Mouse (Mus musculus) hindbrain, embryonic 16.5 days (tissue): Measurements from ENCODE around the gene Polr3g. TPM values are rescaled to one million over a fixed set of nuclear protein-coding genes. Genes with fewer than 3 reads are reported as not detected.
"Not testable (repeated sequence)": the region's sequence is repeated elsewhere in the genome, so short reads cannot be mapped to it uniquely, and the experiment has no call there.

Source experiments
- ATAC-seq: fragments of 200-750 bp; cut with Nextera tagmentation; 2 replicates; pipeline ENCODE4 v1.8.0; 2017; ENCODE audit warnings: moderate TSS enrichment, moderate library complexity
- H3K27ac ChIP-seq: fragments of 300-500 bp; sonication (generic); 2 replicates; pipeline ENCODE4 v1.5.1; 2014; ENCODE audit warnings: low read depth, mild to moderate bottlenecking, control low read depth, low read length, moderate library complexity
- H3K27me3 ChIP-seq: fragments of 300-500 bp; sonication (generic); replicated peaks from 2 replicates; pipeline ENCODE4 v1.6.1; 2014; ENCODE audit warnings: low read length; ENCODE audit not compliant: control insufficient read depth, insufficient read depth
- H3K36me3 ChIP-seq: fragments of 300-500 bp; sonication (generic); 2 replicates; pipeline ENCODE4 v1.6.1; 2014; ENCODE audit warnings: mild to moderate bottlenecking, low read length, moderate library complexity, mixed read lengths; ENCODE audit not compliant: control insufficient read depth, insufficient read depth
- H3K4me1 ChIP-seq: fragments of 300-500 bp; sonication (generic); 2 replicates; pipeline ENCODE4 v1.6.1; 2014; ENCODE audit warnings: low read depth, low read length; ENCODE audit not compliant: control insufficient read depth, insufficient read depth
- H3K4me2 ChIP-seq: fragments of 300-500 bp; sonication (generic); 2 replicates; pipeline ENCODE4 v1.6.1; 2014; ENCODE audit warnings: mild to moderate bottlenecking, low read length, control low read depth, moderate library complexity
- H3K4me3 ChIP-seq: fragments of 300-500 bp; sonication (generic); 2 replicates; pipeline ENCODE4 v1.5.1; 2014; ENCODE audit warnings: mild to moderate bottlenecking, low read length, control low read depth, moderate library complexity
- H3K9ac ChIP-seq: fragments of 300-500 bp; sonication (generic); 2 replicates; pipeline ENCODE4 v1.6.1; 2014; ENCODE audit warnings: low read depth, mild to moderate bottlenecking, control low read depth, low read length, moderate library complexity
- H3K9me3 ChIP-seq: fragments of 300-500 bp; sonication (generic); 2 replicates; pipeline ENCODE4 v1.6.1; 2014; ENCODE audit warnings: mild to moderate bottlenecking, low read length, moderate library complexity; ENCODE audit not compliant: control insufficient read depth
- WGBS: fragments of 180-500 bp; shearing (Covaris S2); extraction: QIAGEN DNeasy Blood & Tissue Kit; methylation state at CpG from one replicate; pipeline ENCODE4 v1.1.7; 2014; 5-methylcytosine and 5-hydroxymethylcytosine counted together
- polyA plus RNA-seq: library from polyadenylated mRNA; unstranded; fragments of >200 nt; fragmentation: Nextera tagmentation; extraction: Ambion mirVana; gene quantifications from 2 replicates; pipeline ENCODE4 v1.2.1, GENCODE M21; 2015

Gene Polr3g
- polyA plus RNA-seq, 1 experiment from 2014 or later = 4.9 TPM

DNA sequence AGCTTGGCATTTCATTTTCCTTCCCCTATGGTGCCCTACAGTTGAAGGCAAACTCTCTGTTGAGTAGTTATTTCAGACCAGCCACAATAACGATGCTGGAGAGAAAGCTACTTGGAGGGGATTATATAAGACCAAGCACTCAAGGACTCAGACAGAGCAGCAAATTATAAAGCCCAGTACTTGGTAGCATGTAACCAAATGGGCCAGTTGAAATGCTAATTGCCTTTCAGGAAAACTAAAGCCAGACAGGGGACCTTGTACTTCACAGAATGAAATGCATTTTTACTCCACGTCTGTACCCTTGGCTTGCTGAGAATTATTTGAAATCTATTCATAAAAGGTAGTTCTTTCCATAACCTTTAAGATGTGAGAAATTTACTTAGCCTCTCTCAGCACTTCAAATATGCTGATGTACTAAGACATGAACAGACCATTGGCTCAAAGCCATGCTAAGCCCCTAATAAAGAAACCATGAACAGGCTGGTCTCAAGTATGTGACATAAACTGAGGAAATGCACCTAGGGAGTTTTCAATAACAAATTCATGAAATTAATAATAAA is 82.1 kb downstream of the Polr3g start:
- H3K36me3 ChIP-seq = no peaks in the 10 kb centered on the region
- no peaks in the 10 kb centered on the region for H3K4me1 ChIP-seq
- H3K9ac ChIP-seq = no peak overlapping the region
- H3K27me3 ChIP-seq = no peaks in the 10 kb centered on the region
- H3K4me2 ChIP-seq = no peak overlapping the region
- no peak for ATAC-seq
- WGBS = 27% methylated on average over 2 of the region's 2 CpGs
- H3K9me3 ChIP-seq = no peaks in the 10 kb centered on the region
- H3K4me3 ChIP-seq = no peak overlapping the region
- no peak overlapping the region for H3K27ac ChIP-seq

DNA sequence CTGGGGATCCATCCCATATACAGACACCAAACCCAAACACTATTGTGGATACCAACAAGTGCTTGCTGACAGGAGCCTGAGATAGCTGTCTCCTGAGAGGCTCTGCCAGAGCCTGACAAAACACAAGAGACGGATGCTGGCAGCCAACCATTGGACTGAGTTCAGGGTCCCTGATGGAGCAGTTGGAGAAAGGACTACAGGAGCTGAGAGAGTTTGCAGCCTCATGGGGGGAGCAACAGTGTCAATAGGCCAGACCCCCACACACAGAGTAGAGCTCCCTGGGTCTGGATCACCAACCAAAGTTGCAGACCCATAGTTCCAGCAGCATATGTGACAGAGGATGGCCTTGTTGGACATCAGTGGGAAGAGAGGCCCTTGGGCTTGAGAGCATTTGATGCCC is 83.0 kb downstream of the Polr3g start:
- ATAC-seq = peak; percentile 28; the same call in 1 of the 2 replicates
- not testable (repeated sequence) for H3K4me1 ChIP-seq, H3K4me2 ChIP-seq, H3K9ac ChIP-seq, H3K27me3 ChIP-seq, H3K9me3 ChIP-seq, H3K27ac ChIP-seq, H3K4me3 ChIP-seq, H3K36me3 ChIP-seq
- WGBS = 36% methylated on average over 1 of the region's 1 CpGs

Other genes with a start within 250 kb of the Polr3g start
- 5.6 and 8.7 TPM in 2 replicates for gene Adgrv1, start 77.9 kb downstream of the Polr3g start, polyA plus RNA-seq
- 16.5 and 16.7 TPM in 2 replicates for gene Lysmd3, start 53.4 kb downstream of the Polr3g start, polyA plus RNA-seq
- 63.0 and 71.5 TPM in 2 replicates for gene Mblac2, start 328 bp upstream of the Polr3g start, polyA plus RNA-seq
- 188 and 203 TPM in 2 replicates for gene Cetn3, start 72.1 kb upstream of the Polr3g start, polyA plus RNA-seq